Mouse (Mus musculus): ENCODE measurements around the gene Elk3. TPM values are rescaled to one million over a fixed set of nuclear protein-coding genes. Genes with fewer than 3 reads are reported as not detected.
"Not testable (repeated sequence)": the region's sequence is repeated elsewhere in the genome, so short reads cannot be mapped to it uniquely, and the experiment has no call there.

Gene Elk3
- 14.2 and 16.4 TPM in 2 replicates for polyA plus RNA-seq (2015; fragmentation: Nextera tagmentation; extraction: Ambion mirVana)

GRCm38 (mm10) chr10:93310721-93311411 is at the start of gene Elk3:
Gene Elk3, minus strand, starts transcription at chr10:93311135.
- peak within 1 kb of the TSS; percentile 87 for H3K27ac ChIP-seq (ENCODE audit: low read depth, low read length)
- no peak for TF ChIP-seq CTCF (IDR thresholded peaks at IDR 0.05; ENCODE audit: low read depth)
- H3K4me1 ChIP-seq (replicated peaks; ENCODE audit: control insufficient read depth, insufficient read depth, low read length): no peaks in the 10 kb centered on the region
- ATAC-seq: peak; percentile 62
- peaks cover 7% of the 10 kb centered on the region; the same call in 1 of the 2 replicates for H3K27me3 ChIP-seq (replicated peaks; ENCODE audit: control insufficient read depth, insufficient read depth, low read length)
- WGBS: under 1% methylated on average over 52 of the region's 53 CpGs
- no peaks in the 10 kb centered on the region for H3K36me3 ChIP-seq (ENCODE audit: control insufficient read depth, insufficient read depth)
- H3K9ac ChIP-seq (ENCODE audit: low read depth, low read length): peak within 1 kb of the TSS; percentile 73
- H3K9me3 ChIP-seq (ENCODE audit: control insufficient read depth): no peaks in the 10 kb centered on the region
- peak within 1 kb of the TSS; percentile 66 for H3K4me3 ChIP-seq (ENCODE audit: low read depth, low read length)
- H3K4me2 ChIP-seq (replicated peaks; ENCODE audit: low read depth): peak within 1 kb of the TSS; percentile 84

- no peaks in the 10 kb centered on the region for H3K9me3 ChIP-seq (ENCODE audit: control insufficient read depth)
- H3K27me3 ChIP-seq (replicated peaks; ENCODE audit: control insufficient read depth, insufficient read depth, low read length): no peaks in the 10 kb centered on the region
- no peak for TF ChIP-seq CTCF (IDR thresholded peaks at IDR 0.05; ENCODE audit: low read depth)
- no peak overlapping the region for H3K9ac ChIP-seq (ENCODE audit: low read depth, low read length)
- H3K4me3 ChIP-seq (ENCODE audit: low read depth, low read length): no peak overlapping the region
- no peak overlapping the region for H3K4me2 ChIP-seq (replicated peaks; ENCODE audit: low read depth)
- no peak overlapping the region for H3K27ac ChIP-seq (ENCODE audit: low read depth, low read length)
- H3K4me1 ChIP-seq (replicated peaks; ENCODE audit: control insufficient read depth, insufficient read depth, low read length): no peaks in the 10 kb centered on the region
- whole genome bisulfite sequencing: 23% methylated on average over 3 of the region's 3 CpGs
- ATAC-seq: no peak
- H3K36me3 ChIP-seq (ENCODE audit: control insufficient read depth, insufficient read depth): no peaks in the 10 kb centered on the region
Measured at GRCm38 (mm10) chr10:93360623-93361022, 49.7 kb upstream of the Elk3 start.

- WGBS: 64% methylated on average over 4 of the region's 4 CpGs
- H3K27ac ChIP-seq (ENCODE audit: low read depth, low read length); H3K36me3 ChIP-seq (ENCODE audit: control insufficient read depth, insufficient read depth); H3K4me1 ChIP-seq (replicated peaks; ENCODE audit: control insufficient read depth, insufficient read depth, low read length); H3K27me3 ChIP-seq (replicated peaks; ENCODE audit: control insufficient read depth, insufficient read depth, low read length); H3K4me2 ChIP-seq (replicated peaks; ENCODE audit: low read depth); ATAC-seq; H3K4me3 ChIP-seq (ENCODE audit: low read depth, low read length); H3K9me3 ChIP-seq (ENCODE audit: control insufficient read depth); H3K9ac ChIP-seq (ENCODE audit: low read depth, low read length): not testable (repeated sequence)
Measured at GRCm38 (mm10) chr10:93360190-93360589, 49.3 kb upstream of the Elk3 start.

- ATAC-seq: no peak
- Histone ChIP-seq H3K9me3 (ENCODE audit: control insufficient read depth) (no peaks in the 10 kb centered on the region), H3K4me2 (replicated peaks; ENCODE audit: low read depth) (no peak overlapping the region), H3K27me3 (replicated peaks; ENCODE audit: control insufficient read depth, insufficient read depth, low read length) (no peaks in the 10 kb centered on the region), H3K27ac (ENCODE audit: low read depth, low read length) (no peak overlapping the region), H3K36me3 (ENCODE audit: control insufficient read depth, insufficient read depth) (no peaks in the 10 kb centered on the region), H3K9ac (ENCODE audit: low read depth, low read length) (no peak overlapping the region), H3K4me3 (ENCODE audit: low read depth, low read length) (no peak overlapping the region), H3K4me1 (replicated peaks; ENCODE audit: control insufficient read depth, insufficient read depth, low read length) (no peaks in the 10 kb centered on the region)
- 85% methylated on average over 7 of the region's 7 CpGs for WGBS
- TF ChIP-seq CTCF (IDR thresholded peaks at IDR 0.05; ENCODE audit: low read depth): no peak
Measured at GRCm38 (mm10) chr10:93359339-93359863, 48.5 kb upstream of the Elk3 start.

- H3K4me1 ChIP-seq (replicated peaks; ENCODE audit: control insufficient read depth, insufficient read depth, low read length): no peaks in the 10 kb centered on the region
- ATAC-seq: no peak
- no peaks in the 10 kb centered on the region for H3K27me3 ChIP-seq (replicated peaks; ENCODE audit: control insufficient read depth, insufficient read depth, low read length)
- WGBS: 85% methylated on average over 4 of the region's 4 CpGs
- no peak overlapping the region for H3K4me2 ChIP-seq (replicated peaks; ENCODE audit: low read depth)
- H3K4me3 ChIP-seq (ENCODE audit: low read depth, low read length): no peak overlapping the region
- H3K9ac ChIP-seq (ENCODE audit: low read depth, low read length): no peak overlapping the region
- H3K9me3 ChIP-seq (ENCODE audit: control insufficient read depth): no peaks in the 10 kb centered on the region
- H3K36me3 ChIP-seq (ENCODE audit: control insufficient read depth, insufficient read depth): no peaks in the 10 kb centered on the region
- TF ChIP-seq CTCF (IDR thresholded peaks at IDR 0.05; ENCODE audit: low read depth): no peak
- no peak overlapping the region for H3K27ac ChIP-seq (ENCODE audit: low read depth, low read length)
Measured at GRCm38 (mm10) chr10:93358878-93359277, 47.9 kb upstream of the Elk3 start.

- WGBS: 91% methylated on average over 5 of the region's 5 CpGs
- Histone ChIP-seq H3K9me3 (ENCODE audit: control insufficient read depth) (no peaks in the 10 kb centered on the region), H3K4me3 (ENCODE audit: low read depth, low read length) (no peak overlapping the region), H3K36me3 (ENCODE audit: control insufficient read depth, insufficient read depth) (no peaks in the 10 kb centered on the region), H3K4me2 (replicated peaks; ENCODE audit: low read depth) (no peak overlapping the region), H3K4me1 (replicated peaks; ENCODE audit: control insufficient read depth, insufficient read depth, low read length) (no peaks in the 10 kb centered on the region), H3K9ac (ENCODE audit: low read depth, low read length) (no peak overlapping the region), H3K27me3 (replicated peaks; ENCODE audit: control insufficient read depth, insufficient read depth, low read length) (no peaks in the 10 kb centered on the region), H3K27ac (ENCODE audit: low read depth, low read length) (no peak overlapping the region)
- no peak for ATAC-seq
- TF ChIP-seq CTCF (IDR thresholded peaks at IDR 0.05; ENCODE audit: low read depth): no peak
Measured at GRCm38 (mm10) chr10:93357162-93357561, 46.2 kb upstream of the Elk3 start.
